Mouse (Mus musculus) gastrocnemius, postnatal 4 days (tissue): ENCODE data around the gene Nr3c2. TPM values are rescaled to one million over a fixed set of nuclear protein-coding genes. Genes with fewer than 3 reads are reported as not detected.

Experiments used
- DNase-seq, 2 experiments: peaks; one replicate each; pipeline ENCODE4 v3.0.0; 2021 to 2022; ENCODE audit warnings: low spot score in 2 of 2, mixed read lengths in 2 of 2
- total RNA-seq, 2 experiments: library from RNA; stranded (reverse); gene quantifications; 2 replicates each; pipeline ENCODE4 v1.2.3; 2021

Gene Nr3c2
- total RNA-seq, 2 experiments from 2014 or later: 11.8 to 15.8 TPM

- DNase-seq: no peak
These were observed 392.9 kb downstream of the Nr3c2 start for GRCm38 (mm10) chr8:77292120-77292519.

- DNase-seq: no peak
These were observed 393.4 kb downstream of the Nr3c2 start for GRCm38 (mm10) chr8:77292649-77293048.

- DNase-seq: no peak
These were observed 395.4 kb downstream of the Nr3c2 start for GRCm38 (mm10) chr8:77294599-77294998.
